Mouse (Mus musculus) C2C12 (cell line): ENCODE data around the gene Dbx2.

Source experiments
- CTCF ChIP-seq: IDR thresholded peaks from one replicate; pipeline ENCODE4 v1.5.1; 2011; ENCODE audit not compliant: control insufficient read depth, insufficient read depth, insufficient read length
- FOSL1 ChIP-seq: IDR thresholded peaks from one replicate; pipeline ENCODE4 v1.8.0; 2011; ENCODE audit warnings: mild to moderate bottlenecking, low read length; ENCODE audit not compliant: poor library complexity, insufficient read depth, severe bottlenecking
- MYOD1 ChIP-seq: IDR thresholded peaks from one replicate; pipeline ENCODE4 v1.6.1; 2011; ENCODE audit warnings: low read depth; ENCODE audit not compliant: control insufficient read depth, insufficient read length
- MYOG ChIP-seq: IDR thresholded peaks from one replicate; pipeline ENCODE4 v1.6.1; 2011; ENCODE audit not compliant: control insufficient read depth, insufficient read length; ENCODE audit errors: extremely low read depth
- USF1 ChIP-seq: IDR thresholded peaks from one replicate; pipeline ENCODE4 v1.6.1; 2011; ENCODE audit warnings: low read depth, mild to moderate bottlenecking, control low read depth, moderate library complexity

DNA sequence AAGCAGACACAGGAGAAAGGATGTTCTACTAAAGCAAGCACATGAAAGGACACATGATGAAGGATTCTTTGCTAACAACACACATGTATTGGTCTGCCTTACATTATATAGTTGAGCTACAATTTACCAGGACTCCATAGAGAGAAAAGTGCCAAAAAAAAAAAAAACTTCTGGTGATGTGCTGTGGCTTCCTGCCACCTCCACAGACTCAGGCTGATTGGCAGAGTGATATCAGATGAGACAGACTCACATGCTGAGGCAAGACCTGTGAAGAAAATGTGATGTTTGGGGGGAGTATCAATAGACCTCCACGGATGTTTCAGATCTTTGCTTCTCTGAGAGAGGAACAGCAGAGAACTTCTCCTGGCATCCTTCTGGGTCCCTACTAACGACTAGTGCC lies 6.0 kb upstream of the Dbx2 start:
- TF ChIP-seq CTCF (no peak), USF1 (no peak), MYOD1 (no peak), FOSL1 (no peak), MYOG (no peak)
